Mouse (Mus musculus) B cell, adult 2 months (primary cell): Measurements from ENCODE around the gene Mettl1.

Experiments used
- DNase-seq, 2 experiments: peaks; one replicate each; pipeline ENCODE4 v3.0.0; 2022

The Mettl1 gene

DNA sequence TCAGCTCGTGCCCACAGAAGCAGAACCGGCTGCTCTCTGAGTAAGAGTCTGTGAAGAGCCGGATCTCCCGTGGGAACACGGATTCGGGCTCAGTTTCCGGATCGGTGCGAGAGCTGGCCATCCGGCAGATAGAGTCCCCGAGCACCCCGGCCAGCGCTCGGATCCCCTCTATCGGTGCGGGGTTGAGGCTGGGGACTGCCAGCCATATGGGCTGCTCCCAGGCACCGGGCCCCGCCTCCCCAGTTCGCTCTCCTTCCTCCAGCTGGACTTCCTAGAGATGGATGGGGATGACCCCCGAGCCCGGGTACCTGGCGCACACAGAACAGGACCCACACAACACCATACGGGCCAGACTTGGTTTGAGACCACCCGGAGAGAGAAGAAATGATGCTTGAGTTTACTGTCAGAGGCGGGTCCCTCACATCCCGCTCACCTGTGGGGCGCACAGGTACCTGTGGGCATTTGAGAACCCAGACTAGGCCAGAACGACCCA is at the start of gene Mettl1, which contains the start of gene Eef1akmt3:
TSS of gene Mettl1 (plus strand) at position 141 of the 493 bp plus-strand sequence.
TSS of gene Eef1akmt3 (minus strand) at position 240 of the 493 bp plus-strand sequence.
- peak in 1 of 2 experiments; percentile 33 for DNase-seq

GRCm38 (mm10) chr10:126991676-126992075 is 49.5 kb upstream of the Mettl1 start:
- DNase-seq: no peak

- peak; percentile 49 to 57 for DNase-seq
These were observed 47.6 kb upstream of the Mettl1 start for GRCm38 (mm10) chr10:126993621-126994020.

DNA sequence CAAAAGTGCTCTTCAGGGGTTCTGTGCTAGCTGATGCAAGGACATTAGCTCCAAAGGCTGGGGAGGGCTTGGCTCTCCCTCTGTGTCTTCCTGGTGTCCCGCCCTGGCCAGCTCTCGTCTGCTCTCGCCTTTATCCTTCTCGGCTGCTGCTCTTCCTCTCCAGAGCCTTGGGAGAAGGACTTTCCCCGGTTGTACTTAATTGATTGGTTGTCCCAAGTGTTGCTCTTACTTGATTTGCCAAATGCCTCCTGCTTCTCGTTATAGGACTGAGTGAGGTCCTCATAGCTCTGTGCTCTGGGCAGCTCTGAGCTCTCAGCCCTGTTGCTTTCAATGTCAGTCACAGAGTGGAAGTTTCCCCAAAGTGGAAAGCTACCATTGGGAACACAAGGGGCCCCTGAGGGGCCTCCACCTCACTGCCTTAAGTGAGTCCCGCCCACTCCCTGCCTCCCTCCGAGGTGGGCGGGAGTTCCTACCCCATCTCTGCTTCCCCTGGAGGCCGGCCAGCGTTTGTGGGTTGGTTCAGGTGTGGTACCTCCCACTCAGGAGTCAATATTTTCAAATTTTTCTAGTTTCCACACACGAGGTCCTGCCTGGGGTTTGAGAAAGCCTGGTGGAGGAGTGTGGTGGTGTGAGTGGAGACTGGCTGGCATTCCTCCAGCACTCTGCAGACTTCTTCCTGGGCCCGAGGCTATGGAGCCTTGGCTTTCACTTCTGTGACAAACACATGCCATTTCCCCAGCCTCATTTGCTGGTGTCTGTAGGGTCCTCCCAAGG is 43.7 kb upstream of the Mettl1 start:
- no peak for DNase-seq

DNA sequence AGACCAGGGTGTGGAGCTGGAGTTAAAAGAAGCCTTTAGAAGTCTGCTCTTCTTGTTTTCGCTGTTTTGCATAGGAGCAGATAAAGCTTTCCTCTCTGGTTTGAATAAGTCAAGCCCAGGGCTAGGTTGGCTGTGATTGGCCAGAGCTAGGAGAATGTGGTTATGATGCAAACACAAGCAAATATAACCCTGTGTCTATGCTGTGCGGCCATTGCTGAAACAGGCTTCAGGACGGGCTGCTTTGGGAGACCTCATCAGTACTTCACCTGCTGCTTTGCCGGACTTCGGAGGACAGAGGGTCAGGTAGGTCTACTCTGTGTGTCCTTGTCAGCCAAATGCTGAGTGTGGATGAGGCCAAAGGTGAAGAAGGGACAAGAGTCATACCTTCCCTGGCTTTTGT is 40.7 kb upstream of the Mettl1 start, which contains the start of gene Avil:
TSS of gene Avil (plus strand) at position 181 of the 400 bp plus-strand sequence.
- no peak for DNase-seq

- no peak for DNase-seq
These were observed 39.9 kb upstream of the Mettl1 start for GRCm38 (mm10) chr10:127001297-127001696.

- no peak for DNase-seq
These were observed 39.2 kb upstream of the Mettl1 start for GRCm38 (mm10) chr10:127002056-127002455.

- DNase-seq: no peak
These were observed 38.4 kb upstream of the Mettl1 start for GRCm38 (mm10) chr10:127002765-127003164.

- DNase-seq: no peak
These were observed 37.9 kb upstream of the Mettl1 start for GRCm38 (mm10) chr10:127003334-127003733.

DNA sequence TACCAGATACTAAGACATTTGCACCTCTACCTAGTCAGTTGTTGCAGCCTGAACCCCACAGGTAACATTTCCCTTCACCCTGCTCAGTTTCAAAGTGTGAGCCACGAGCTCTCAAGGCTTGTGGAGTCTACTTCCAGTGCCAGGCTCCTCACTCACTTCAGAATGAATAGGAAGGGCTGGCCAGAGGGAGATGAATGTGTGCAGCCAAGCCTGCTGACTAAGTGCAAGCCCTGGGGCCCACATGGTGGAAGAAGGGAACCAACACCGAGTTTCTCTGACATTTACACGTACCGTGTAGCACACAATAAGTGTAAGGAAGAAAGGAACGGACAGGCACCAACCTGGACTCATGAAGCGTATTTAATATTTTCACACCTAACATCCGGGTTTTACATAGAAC is 37.4 kb upstream of the Mettl1 start:
- no peak for DNase-seq

DNA sequence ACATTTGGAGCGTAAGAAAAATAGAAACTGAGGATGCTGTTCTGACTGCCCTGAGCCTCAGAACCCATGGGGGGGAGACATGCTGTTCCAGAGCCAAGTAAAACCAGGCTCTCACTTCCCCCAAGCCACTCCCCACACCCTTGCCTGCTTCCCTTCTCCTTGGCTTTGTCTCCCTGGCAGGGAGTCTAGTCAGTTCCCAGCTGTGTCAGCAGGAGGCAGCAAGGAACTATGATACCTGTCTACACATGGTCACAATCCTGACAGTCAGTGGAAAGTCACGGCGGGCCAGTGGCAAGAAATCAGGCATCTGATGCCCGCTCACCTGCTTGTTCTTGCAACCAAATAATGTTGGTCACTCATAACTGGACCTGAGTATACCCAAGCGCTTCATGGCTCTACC is 24.7 kb upstream of the Mettl1 start:
- no peak for DNase-seq

GRCm38 (mm10) chr10:127017071-127017470 is 24.1 kb upstream of the Mettl1 start:
- no peak for DNase-seq

- no peak for DNase-seq
These were observed 22.8 kb upstream of the Mettl1 start for GRCm38 (mm10) chr10:127018422-127018821.

- DNase-seq: peak; percentile 94
These were observed 10.6 kb upstream of the Mettl1 start, which contains the start of gene Tsfm for GRCm38 (mm10) chr10:127030336-127031296. Gene Tsfm (minus strand): TSS chr10:127030840.

DNA sequence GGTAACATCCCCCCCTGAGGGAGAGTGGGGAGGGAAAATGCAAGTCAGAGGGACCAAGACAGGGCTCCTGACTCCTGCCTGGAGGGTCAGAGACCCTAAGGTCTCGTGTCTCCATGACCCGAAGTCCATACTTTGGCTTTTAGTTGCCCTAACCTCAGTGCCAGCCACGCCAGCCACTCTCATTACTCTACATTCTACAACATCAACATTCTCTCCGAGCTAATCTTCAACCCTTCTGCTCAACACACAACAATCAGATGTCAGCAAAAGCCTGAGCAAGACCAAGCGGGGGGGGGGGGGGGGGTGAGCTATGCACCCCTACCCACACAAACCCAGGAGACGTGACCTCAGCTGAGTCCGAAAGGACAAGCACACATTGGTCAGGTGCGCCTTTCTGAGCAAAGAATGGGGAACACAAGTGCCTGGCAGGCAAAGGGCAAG is 7.9 kb upstream of the Mettl1 start:
- DNase-seq: no peak

DNA sequence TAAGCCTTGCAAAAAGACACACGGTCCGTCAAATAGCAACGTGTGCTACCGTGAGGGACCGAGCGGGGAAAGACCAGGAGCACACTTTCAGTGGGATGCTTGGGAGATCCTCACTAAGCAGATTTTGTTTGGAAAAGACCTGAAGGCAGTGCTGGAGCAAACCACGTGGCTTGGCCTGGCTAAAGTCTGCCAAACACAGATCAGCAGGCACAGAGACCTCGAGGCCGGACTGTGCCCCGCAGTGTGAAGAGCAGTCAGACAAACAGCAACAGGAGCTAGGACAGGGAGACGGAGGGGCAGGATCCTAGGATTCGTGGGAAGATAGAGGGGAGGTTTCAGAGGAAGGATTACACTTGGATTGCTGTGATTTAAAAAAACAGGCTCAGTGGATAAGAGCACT is 4.9 kb upstream of the Mettl1 start:
- DNase-seq: no peak

DNA sequence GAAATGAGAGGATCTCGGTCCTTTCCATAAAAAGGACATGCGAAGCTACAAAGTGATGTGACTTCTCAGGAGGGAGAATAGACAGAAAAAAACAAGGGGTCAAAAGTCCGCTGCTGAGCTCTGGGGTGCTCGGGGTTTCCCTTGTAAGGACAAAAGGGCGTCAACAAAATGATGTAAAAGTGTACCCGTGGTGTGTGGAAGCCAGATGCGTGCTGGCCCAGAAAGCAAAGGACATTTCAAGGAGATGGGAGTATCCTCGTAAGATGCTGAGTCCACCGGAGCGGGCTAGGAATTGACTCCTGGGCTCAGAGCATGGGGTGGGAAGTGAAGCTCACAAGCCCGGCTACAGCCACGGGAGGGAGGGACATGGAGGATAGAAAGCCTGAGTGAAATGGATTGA is 3.6 kb upstream of the Mettl1 start:
- DNase-seq: no peak

- DNase-seq: no peak
These were observed 522 bp upstream of the Mettl1 start for GRCm38 (mm10) chr10:127040569-127041214.

DNA sequence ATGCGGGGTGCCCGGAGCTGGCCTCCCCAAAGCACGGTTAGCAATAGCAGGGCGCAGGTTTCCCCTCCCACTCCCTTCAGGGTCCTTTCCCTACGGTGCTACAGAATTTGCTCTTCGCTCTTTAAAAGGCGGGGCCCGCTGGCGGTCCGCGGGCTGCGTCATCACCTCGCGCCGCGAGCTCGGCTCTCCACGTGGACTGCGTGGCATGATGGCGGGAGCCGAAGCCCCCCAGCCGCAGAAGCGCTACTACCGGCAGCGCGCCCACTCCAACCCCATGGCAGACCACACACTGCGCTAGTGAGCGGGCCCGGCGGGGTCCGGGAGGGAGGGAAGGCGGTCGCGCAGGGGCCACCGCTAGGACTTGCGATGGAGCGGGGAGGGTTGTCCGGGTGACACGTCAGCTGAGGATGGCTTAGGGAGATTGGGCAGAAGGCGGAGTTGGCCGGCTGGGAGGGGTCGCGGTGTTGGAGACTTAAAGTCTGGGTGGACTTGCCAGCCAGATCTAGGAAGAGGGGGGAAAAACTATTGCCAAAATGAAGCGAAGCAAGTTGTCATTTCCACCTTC is 642 bp downstream of the Mettl1 start:
- peak; percentile 90 to 92 for DNase-seq

DNA sequence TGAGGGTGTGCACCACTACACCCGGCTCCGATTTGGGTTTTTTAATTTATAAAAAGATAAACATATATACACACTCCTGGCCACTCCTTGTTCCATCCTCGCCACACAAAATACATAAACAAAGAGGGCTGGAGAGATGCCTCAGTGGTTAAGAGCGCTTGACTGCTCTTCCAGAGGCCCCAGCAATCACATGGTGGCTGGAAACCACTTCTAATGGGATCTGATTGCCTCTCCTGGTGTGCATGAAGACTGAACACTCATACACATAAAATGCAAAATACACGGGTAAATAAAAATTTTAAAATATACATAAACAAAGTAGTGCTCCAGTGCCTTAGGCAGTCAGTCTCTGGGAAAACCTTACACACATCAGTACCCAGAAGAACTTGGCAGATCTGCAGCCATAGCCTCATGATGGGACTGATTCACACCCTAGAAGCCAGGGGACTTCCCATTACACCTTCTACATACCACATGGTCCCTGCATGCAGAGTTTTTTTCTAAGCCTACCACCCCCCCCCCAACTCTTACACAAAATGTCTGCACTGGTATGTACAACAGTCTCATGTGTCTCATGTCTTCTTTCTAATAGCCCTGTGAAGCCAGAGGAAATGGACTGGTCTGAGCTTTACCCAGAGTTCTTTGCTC is 1.4 kb downstream of the Mettl1 start:
- no peak for DNase-seq

- DNase-seq: no peak
These were observed 2.0 kb downstream of the Mettl1 start for GRCm38 (mm10) chr10:127043187-127043586.

- no peak for DNase-seq
These were observed 6.7 kb downstream of the Mettl1 start, which contains the start of gene Cyp27b1 for GRCm38 (mm10) chr10:127047954-127048353. Gene Cyp27b1 (plus strand): TSS chr10:127048250.
